Mouse (Mus musculus): ENCODE data around the gene Tpst1.

Tpst1 gene

GRCm38 (mm10) chr5:130185312-130185711 is 112.2 kb downstream of the Tpst1 start:
- no peak for DNase-seq (ENCODE audit: low read depth, low spot score)
